Mouse (Mus musculus): ENCODE results near the gene Olfr224. TPM values are rescaled to one million over a fixed set of nuclear protein-coding genes. Genes with fewer than 3 reads are reported as not detected.
A peak's percentile ranks its signal among the peaks of the same experiment; 100 is the strongest.

Gene Olfr224
- polyA plus RNA-seq, 1 experiment from 2014 or later, result not detected

GRCm38 (mm10) chr11:58607030-58607429 is 36.7 kb upstream of the Olfr224 start:
- peak; percentile 48 for DNase-seq (ENCODE audit: low spot score)
- 74% methylated on average over 6 of the region's 6 CpGs for WGBS
- no peak for TF ChIP-seq CTCF (IDR thresholded peaks at IDR 0.05; ENCODE audit: low read depth)
- TF ChIP-seq EP300 (optimal IDR thresholded peaks at IDR 0.05), result no peak
- Histone ChIP-seq H3K4me1 (replicated peaks; ENCODE audit: control insufficient read depth, insufficient read depth) (no peaks in the 10 kb centered on the region), H3K9ac (ENCODE audit: low read length) (no peak overlapping the region), H3K27me3 (ENCODE audit: control insufficient read depth, insufficient read depth, low read length) (no peaks in the 10 kb centered on the region), H3K9me3 (ENCODE audit: control insufficient read depth, low read length) (no peaks in the 10 kb centered on the region), H3K4me3 (ENCODE audit: low read depth, low read length) (no peak overlapping the region), H3K27ac (replicated peaks) (0 out of 2 replicates have a peak overlapping the region, but pooled peaks have one; percentile 70), H3K36me3 (ENCODE audit: control insufficient read depth, insufficient read depth, low read length) (no peaks in the 10 kb centered on the region), H3K4me2 (replicated peaks; ENCODE audit: low read depth) (no peak overlapping the region)
- ATAC-seq (ENCODE audit: low FRiP score, low TSS enrichment), result peak; percentile 54

DNA sequence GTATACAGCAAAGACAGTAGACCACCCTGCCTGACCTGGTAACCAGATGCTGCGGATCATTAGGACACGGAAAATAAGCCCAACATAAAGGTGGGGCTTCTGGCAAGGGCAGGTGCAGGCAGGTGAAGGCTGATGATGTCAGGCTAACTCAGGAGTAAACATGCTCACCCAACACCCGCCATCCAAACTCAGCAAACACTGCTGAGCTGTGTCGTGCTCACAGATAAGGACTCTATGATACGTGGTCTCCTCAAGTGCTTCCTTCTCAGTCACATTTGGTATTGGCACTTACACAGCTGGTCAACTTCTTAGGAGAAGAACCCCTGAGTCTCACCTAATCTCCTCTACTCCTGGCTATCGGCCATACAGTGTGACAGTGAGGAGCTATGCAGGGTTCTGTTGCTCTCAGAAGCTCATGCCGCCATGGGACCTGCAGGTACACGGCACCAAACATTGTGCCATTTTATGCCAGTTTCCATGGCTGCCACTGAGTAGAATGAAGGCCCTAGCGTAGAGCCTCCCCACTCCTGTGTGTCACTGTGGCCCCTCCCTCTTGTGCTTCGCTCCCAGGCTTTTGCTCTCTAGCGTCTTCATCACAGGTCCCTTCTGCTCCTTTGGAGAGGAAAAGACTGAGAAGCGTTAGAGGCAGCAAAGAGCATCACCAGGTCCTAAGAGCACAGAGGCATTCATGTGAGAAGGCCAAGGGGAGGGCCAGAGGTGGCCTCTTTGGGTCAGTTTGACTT is 36.0 kb upstream of the Olfr224 start:
- Histone ChIP-seq H3K27me3 (ENCODE audit: control insufficient read depth, insufficient read depth, low read length) (no peaks in the 10 kb centered on the region), H3K36me3 (ENCODE audit: control insufficient read depth, insufficient read depth, low read length) (no peaks in the 10 kb centered on the region), H3K27ac (replicated peaks) (peak overlapping the region; percentile 70), H3K4me2 (replicated peaks; ENCODE audit: low read depth) (no peak overlapping the region), H3K9ac (ENCODE audit: low read length) (no peak overlapping the region), H3K9me3 (ENCODE audit: control insufficient read depth, low read length) (no peaks in the 10 kb centered on the region), H3K4me3 (ENCODE audit: low read depth, low read length) (no peak overlapping the region), H3K4me1 (replicated peaks; ENCODE audit: control insufficient read depth, insufficient read depth) (no peaks in the 10 kb centered on the region)
- DNase-seq (ENCODE audit: low spot score), result peak; percentile 72
- TF ChIP-seq CTCF (IDR thresholded peaks at IDR 0.05; ENCODE audit: low read depth) (no peak), EP300 (optimal IDR thresholded peaks at IDR 0.05) (no peak)
- 71% methylated on average over 12 of the region's 12 CpGs for WGBS
- ATAC-seq (ENCODE audit: low FRiP score, low TSS enrichment), result peak; percentile 83

DNA sequence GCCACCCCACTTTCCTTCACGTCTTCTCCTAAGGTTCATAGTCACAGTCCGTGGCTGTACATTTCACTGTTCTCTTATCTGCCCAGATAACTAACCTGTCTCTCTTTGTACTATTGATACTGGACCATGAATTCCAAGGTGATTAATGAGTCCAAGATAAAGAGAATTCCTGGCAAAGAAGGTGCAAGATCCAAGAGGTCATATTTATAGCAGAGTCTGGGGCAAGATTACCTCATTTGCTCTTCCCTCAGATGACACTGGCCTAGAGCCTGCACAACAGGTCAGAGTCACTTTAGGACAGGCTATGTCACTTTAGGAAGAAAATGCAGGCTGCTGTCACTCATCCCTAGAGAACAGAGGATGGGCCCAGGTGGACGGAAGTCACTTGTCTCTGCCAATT is 34.9 kb upstream of the Olfr224 start:
- Histone ChIP-seq H3K4me3 (ENCODE audit: low read depth, low read length) (no peak overlapping the region), H3K36me3 (ENCODE audit: control insufficient read depth, insufficient read depth, low read length) (no peaks in the 10 kb centered on the region), H3K4me1 (replicated peaks; ENCODE audit: control insufficient read depth, insufficient read depth) (no peaks in the 10 kb centered on the region), H3K9me3 (ENCODE audit: control insufficient read depth, low read length) (no peaks in the 10 kb centered on the region), H3K27ac (replicated peaks) (peak overlapping the region; percentile 70), H3K4me2 (replicated peaks; ENCODE audit: low read depth) (no peak overlapping the region), H3K27me3 (ENCODE audit: control insufficient read depth, insufficient read depth, low read length) (no peaks in the 10 kb centered on the region), H3K9ac (ENCODE audit: low read length) (no peak overlapping the region)
- ATAC-seq (ENCODE audit: low FRiP score, low TSS enrichment) (peak; percentile 22), DNase-seq (ENCODE audit: low spot score) (peak; percentile 44)
- 49% methylated on average over 3 of the region's 3 CpGs for WGBS
- TF ChIP-seq CTCF (IDR thresholded peaks at IDR 0.05; ENCODE audit: low read depth), result no peak
- TF ChIP-seq EP300 (optimal IDR thresholded peaks at IDR 0.05), result no peak

GRCm38 (mm10) chr11:58604688-58605087 is 34.3 kb upstream of the Olfr224 start:
- Histone ChIP-seq H3K4me1 (replicated peaks; ENCODE audit: control insufficient read depth, insufficient read depth) (no peaks in the 10 kb centered on the region), H3K27ac (replicated peaks) (no peak overlapping the region), H3K9ac (ENCODE audit: low read length) (no peak overlapping the region), H3K4me3 (ENCODE audit: low read depth, low read length) (no peak overlapping the region), H3K36me3 (ENCODE audit: control insufficient read depth, insufficient read depth, low read length) (no peaks in the 10 kb centered on the region), H3K4me2 (replicated peaks; ENCODE audit: low read depth) (no peak overlapping the region), H3K9me3 (ENCODE audit: control insufficient read depth, low read length) (no peaks in the 10 kb centered on the region), H3K27me3 (ENCODE audit: control insufficient read depth, insufficient read depth, low read length) (no peaks in the 10 kb centered on the region)
- ATAC-seq (ENCODE audit: low FRiP score, low TSS enrichment), result peak; percentile 57
- no peak for TF ChIP-seq CTCF (IDR thresholded peaks at IDR 0.05; ENCODE audit: low read depth)
- TF ChIP-seq EP300 (optimal IDR thresholded peaks at IDR 0.05), result no peak
- WGBS, result 50% methylated on average over 2 of the region's 2 CpGs
- peak; percentile 31 for DNase-seq (ENCODE audit: low spot score)

DNA sequence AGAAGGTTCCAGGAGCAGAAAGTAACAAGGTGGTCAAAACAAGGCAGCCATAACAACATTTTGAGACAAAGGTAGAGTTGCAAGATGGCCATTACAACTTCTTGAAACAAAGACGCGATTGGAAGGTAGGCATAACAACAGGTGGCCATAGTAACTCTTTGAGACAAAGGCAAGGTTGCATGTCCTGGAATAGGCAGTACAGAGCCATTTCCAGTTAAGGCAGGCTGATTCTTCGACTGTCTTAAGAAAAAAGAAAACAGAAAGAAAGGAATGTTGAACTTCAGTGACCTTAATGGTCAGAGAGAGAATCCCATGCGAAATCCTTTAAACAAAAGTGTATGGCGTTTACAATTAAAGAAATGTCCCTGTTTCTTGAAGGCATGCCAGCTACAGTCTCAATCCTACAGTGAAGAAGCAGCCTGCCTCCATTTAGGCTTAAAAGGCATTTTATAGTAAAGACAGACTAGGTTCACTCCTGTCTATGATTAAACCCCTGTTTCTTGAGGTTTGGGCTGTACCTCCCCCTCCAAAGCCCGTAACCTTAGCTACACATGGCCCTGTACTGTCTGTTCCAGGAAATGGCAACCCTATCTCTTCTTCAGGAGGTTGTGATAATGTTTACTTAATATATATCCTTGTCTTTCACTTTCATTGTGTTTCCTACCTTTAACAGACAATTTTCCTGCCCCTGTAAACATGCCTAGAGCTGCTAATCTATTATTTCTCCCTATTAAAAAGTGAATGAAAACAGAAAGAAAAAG is 32.6 kb upstream of the Olfr224 start:
- Histone ChIP-seq H3K4me1 (replicated peaks; ENCODE audit: control insufficient read depth, insufficient read depth) (no peaks in the 10 kb centered on the region), H3K9ac (ENCODE audit: low read length) (no peak overlapping the region), H3K27me3 (ENCODE audit: control insufficient read depth, insufficient read depth, low read length) (no peaks in the 10 kb centered on the region), H3K36me3 (ENCODE audit: control insufficient read depth, insufficient read depth, low read length) (no peaks in the 10 kb centered on the region), H3K9me3 (ENCODE audit: control insufficient read depth, low read length) (no peaks in the 10 kb centered on the region), H3K27ac (replicated peaks) (no peak overlapping the region), H3K4me2 (replicated peaks; ENCODE audit: low read depth) (no peak overlapping the region), H3K4me3 (ENCODE audit: low read depth, low read length) (no peak overlapping the region)
- ATAC-seq (ENCODE audit: low FRiP score, low TSS enrichment) (no peak), DNase-seq (ENCODE audit: low spot score) (no peak)
- TF ChIP-seq EP300 (optimal IDR thresholded peaks at IDR 0.05) (no peak), CTCF (IDR thresholded peaks at IDR 0.05; ENCODE audit: low read depth) (no peak)
- WGBS, result 65% methylated on average over 6 of the region's 6 CpGs

DNA sequence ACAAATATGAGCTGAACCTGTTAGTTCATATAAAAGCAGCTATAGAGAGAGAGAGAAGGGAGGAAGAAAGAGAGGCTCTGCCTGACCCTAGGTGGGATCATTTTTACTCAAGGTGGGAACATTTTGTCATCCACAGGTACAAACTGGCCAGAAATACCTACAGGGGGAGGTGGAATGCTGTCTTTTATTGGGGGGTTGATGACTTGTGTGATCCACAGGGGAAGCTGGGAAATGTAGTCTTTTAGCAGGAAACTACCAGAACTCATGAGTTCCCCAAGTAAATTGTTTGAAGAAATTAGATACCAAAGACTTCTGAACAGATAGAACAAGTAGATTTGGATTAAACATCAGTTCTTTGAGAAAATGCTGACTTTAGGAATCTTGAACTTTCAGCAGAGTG is 31.7 kb upstream of the Olfr224 start:
- no peaks in the 10 kb centered on the region for H3K9me3 ChIP-seq (ENCODE audit: control insufficient read depth, low read length)
- no peak for TF ChIP-seq CTCF (IDR thresholded peaks at IDR 0.05; ENCODE audit: low read depth)
- no peak for TF ChIP-seq EP300 (optimal IDR thresholded peaks at IDR 0.05)
- no peak overlapping the region for H3K4me3 ChIP-seq (ENCODE audit: low read depth, low read length)
- no peak overlapping the region for H3K4me2 ChIP-seq (replicated peaks; ENCODE audit: low read depth)
- no peaks in the 10 kb centered on the region for H3K4me1 ChIP-seq (replicated peaks; ENCODE audit: control insufficient read depth, insufficient read depth)
- H3K9ac ChIP-seq (ENCODE audit: low read length), result no peak overlapping the region
- DNase-seq (ENCODE audit: low spot score), result no peak
- no peak overlapping the region for H3K27ac ChIP-seq (replicated peaks)
- H3K27me3 ChIP-seq (ENCODE audit: control insufficient read depth, insufficient read depth, low read length), result no peaks in the 10 kb centered on the region
- H3K36me3 ChIP-seq (ENCODE audit: control insufficient read depth, insufficient read depth, low read length), result no peaks in the 10 kb centered on the region
- ATAC-seq (ENCODE audit: low FRiP score, low TSS enrichment), result no peak
